Mouse (Mus musculus): Measurements from ENCODE around the gene Rbfox2. TPM values are rescaled to one million over a fixed set of nuclear protein-coding genes. Genes with fewer than 3 reads are reported as not detected.

Rbfox2 gene
- polyA plus RNA-seq, 2 experiments, result 94.7 to 189 TPM

GRCm38 (mm10) chr15:77331444-77331843 lies 24.6 kb upstream of the Rbfox2 start:
- ATAC-seq (ENCODE audit: low FRiP score, low read depth), result no peak
- WGBS, result 55% methylated on average over 4 of the region's 4 CpGs
- TF ChIP-seq POLR2A (IDR thresholded peaks at IDR 0.05; ENCODE audit: borderline replicate concordance, extremely low read depth, insufficient read depth, insufficient read length), result no peak
- H3K4me1 ChIP-seq (ENCODE audit: control insufficient read depth, insufficient read depth, low read length), result peaks cover 15% of the 10 kb centered on the region
- no peak overlapping the region for H3K27ac ChIP-seq (replicated peaks; ENCODE audit: low read depth, low read length)
- H3K4me3 ChIP-seq (replicated peaks; ENCODE audit: low read length), result no peak overlapping the region
- DNase-seq (ENCODE audit: low spot score), result no peak
- H3K9ac ChIP-seq (ENCODE audit: low read depth, low read length, severe bottlenecking), result no peak overlapping the region
- no peaks in the 10 kb centered on the region for H3K36me3 ChIP-seq (ENCODE audit: control insufficient read depth, insufficient read depth, low read length)
- H3K9me3 ChIP-seq (ENCODE audit: control insufficient read depth, low read length), result no peaks in the 10 kb centered on the region
- no peaks in the 10 kb centered on the region for H3K27me3 ChIP-seq (ENCODE audit: control insufficient read depth, insufficient read depth, low read length)
- H3K4me2 ChIP-seq (replicated peaks; ENCODE audit: low read depth, low read length, severe bottlenecking), result no peak overlapping the region

- WGBS, result 71% methylated on average over 12 of the region's 12 CpGs
- Histone ChIP-seq H3K9ac (ENCODE audit: low read depth, low read length, severe bottlenecking) (no peak overlapping the region), H3K4me1 (ENCODE audit: control insufficient read depth, insufficient read depth, low read length) (peaks cover 9% of the 10 kb centered on the region; the same call in 1 of the 2 replicates), H3K36me3 (ENCODE audit: control insufficient read depth, insufficient read depth, low read length) (no peaks in the 10 kb centered on the region), H3K4me2 (replicated peaks; ENCODE audit: low read depth, low read length, severe bottlenecking) (no peak overlapping the region), H3K27ac (replicated peaks; ENCODE audit: low read depth, low read length) (no peak overlapping the region), H3K27me3 (ENCODE audit: control insufficient read depth, insufficient read depth, low read length) (no peaks in the 10 kb centered on the region), H3K9me3 (ENCODE audit: control insufficient read depth, low read length) (no peaks in the 10 kb centered on the region), H3K4me3 (replicated peaks; ENCODE audit: low read length) (no peak overlapping the region)
- no peak for ATAC-seq (ENCODE audit: low FRiP score, low read depth)
- no peak for TF ChIP-seq POLR2A (IDR thresholded peaks at IDR 0.05; ENCODE audit: borderline replicate concordance, extremely low read depth, insufficient read depth, insufficient read length)
- DNase-seq (ENCODE audit: low spot score), result no peak
These were observed 22.9 kb upstream of the Rbfox2 start for GRCm38 (mm10) chr15:77329681-77330180.

DNA sequence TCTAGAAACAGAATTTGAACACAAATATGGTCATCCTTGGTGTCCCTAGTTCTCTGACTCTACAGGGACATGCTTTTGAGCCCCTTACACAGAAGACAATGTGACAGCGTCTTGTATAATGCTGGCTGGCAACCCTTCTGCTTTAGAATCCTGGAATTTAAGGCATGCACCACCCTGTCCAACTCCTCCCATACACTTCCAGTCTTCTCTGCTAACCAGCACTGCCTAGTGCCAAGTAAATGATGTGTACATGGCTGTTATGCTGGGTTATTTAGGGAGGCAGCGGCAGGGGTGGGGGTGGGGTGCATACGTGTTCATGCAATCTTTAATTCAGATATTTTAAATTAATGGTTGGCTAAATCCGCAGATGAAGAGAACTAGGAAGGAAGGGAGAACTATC lies 19.6 kb upstream of the Rbfox2 start:
- DNase-seq (ENCODE audit: low spot score) (no peak), ATAC-seq (ENCODE audit: low FRiP score, low read depth) (no peak)
- Histone ChIP-seq H3K27ac (replicated peaks; ENCODE audit: low read depth, low read length) (no peak overlapping the region), H3K9me3 (ENCODE audit: control insufficient read depth, low read length) (no peaks in the 10 kb centered on the region), H3K4me3 (replicated peaks; ENCODE audit: low read length) (no peak overlapping the region), H3K36me3 (ENCODE audit: control insufficient read depth, insufficient read depth, low read length) (no peaks in the 10 kb centered on the region), H3K4me1 (ENCODE audit: control insufficient read depth, insufficient read depth, low read length) (peaks cover 1% of the 10 kb centered on the region; the same call in 1 of the 2 replicates), H3K27me3 (ENCODE audit: control insufficient read depth, insufficient read depth, low read length) (no peaks in the 10 kb centered on the region), H3K4me2 (replicated peaks; ENCODE audit: low read depth, low read length, severe bottlenecking) (no peak overlapping the region), H3K9ac (ENCODE audit: low read depth, low read length, severe bottlenecking) (no peak overlapping the region)
- TF ChIP-seq POLR2A (IDR thresholded peaks at IDR 0.05; ENCODE audit: borderline replicate concordance, extremely low read depth, insufficient read depth, insufficient read length), result no peak
- 78% methylated on average over 4 of the region's 4 CpGs for WGBS

- Histone ChIP-seq H3K27me3 (ENCODE audit: control insufficient read depth, insufficient read depth, low read length) (no peaks in the 10 kb centered on the region), H3K9ac (ENCODE audit: low read depth, low read length, severe bottlenecking) (no peak overlapping the region), H3K36me3 (ENCODE audit: control insufficient read depth, insufficient read depth, low read length) (no peaks in the 10 kb centered on the region), H3K27ac (replicated peaks; ENCODE audit: low read depth, low read length) (no peak overlapping the region), H3K4me2 (replicated peaks; ENCODE audit: low read depth, low read length, severe bottlenecking) (no peak overlapping the region), H3K9me3 (ENCODE audit: control insufficient read depth, low read length) (no peaks in the 10 kb centered on the region), H3K4me1 (ENCODE audit: control insufficient read depth, insufficient read depth, low read length) (no peaks in the 10 kb centered on the region), H3K4me3 (replicated peaks; ENCODE audit: low read length) (no peak overlapping the region)
- no peak for TF ChIP-seq POLR2A (IDR thresholded peaks at IDR 0.05; ENCODE audit: borderline replicate concordance, extremely low read depth, insufficient read depth, insufficient read length)
- ATAC-seq (ENCODE audit: low FRiP score, low read depth) (no peak), DNase-seq (ENCODE audit: low spot score) (no peak)
- 88% methylated on average over 11 of the region's 11 CpGs for WGBS
These were observed 17.6 kb upstream of the Rbfox2 start for GRCm38 (mm10) chr15:77324426-77324825.

DNA sequence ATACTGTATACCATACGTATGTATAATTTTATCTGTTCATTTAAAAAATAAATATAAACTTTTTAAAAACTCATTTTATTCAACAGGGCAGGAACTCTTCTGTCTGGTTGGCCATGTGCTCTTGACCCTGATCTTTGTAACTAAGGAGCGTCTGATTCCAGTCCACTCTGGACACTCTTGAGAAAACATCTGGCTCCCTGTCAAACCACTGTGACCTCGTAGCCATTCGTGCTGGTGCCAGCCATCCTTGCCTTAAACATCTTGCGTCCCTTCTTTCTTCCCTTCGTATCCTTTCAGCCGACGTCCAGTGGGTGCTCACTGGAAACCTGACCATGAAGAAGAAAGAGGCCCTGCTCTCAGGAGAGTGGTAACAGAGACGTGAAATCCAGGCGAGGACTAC lies 16.4 kb upstream of the Rbfox2 start:
- Histone ChIP-seq H3K9me3 (ENCODE audit: control insufficient read depth, low read length) (no peaks in the 10 kb centered on the region), H3K27me3 (ENCODE audit: control insufficient read depth, insufficient read depth, low read length) (no peaks in the 10 kb centered on the region), H3K4me1 (ENCODE audit: control insufficient read depth, insufficient read depth, low read length) (no peaks in the 10 kb centered on the region), H3K9ac (ENCODE audit: low read depth, low read length, severe bottlenecking) (no peak overlapping the region), H3K27ac (replicated peaks; ENCODE audit: low read depth, low read length) (no peak overlapping the region), H3K36me3 (ENCODE audit: control insufficient read depth, insufficient read depth, low read length) (no peaks in the 10 kb centered on the region), H3K4me3 (replicated peaks; ENCODE audit: low read length) (no peak overlapping the region), H3K4me2 (replicated peaks; ENCODE audit: low read depth, low read length, severe bottlenecking) (no peak overlapping the region)
- no peak for TF ChIP-seq POLR2A (IDR thresholded peaks at IDR 0.05; ENCODE audit: borderline replicate concordance, extremely low read depth, insufficient read depth, insufficient read length)
- DNase-seq (ENCODE audit: low spot score) (no peak), ATAC-seq (ENCODE audit: low FRiP score, low read depth) (no peak)
- WGBS, result 77% methylated on average over 10 of the region's 10 CpGs

DNA sequence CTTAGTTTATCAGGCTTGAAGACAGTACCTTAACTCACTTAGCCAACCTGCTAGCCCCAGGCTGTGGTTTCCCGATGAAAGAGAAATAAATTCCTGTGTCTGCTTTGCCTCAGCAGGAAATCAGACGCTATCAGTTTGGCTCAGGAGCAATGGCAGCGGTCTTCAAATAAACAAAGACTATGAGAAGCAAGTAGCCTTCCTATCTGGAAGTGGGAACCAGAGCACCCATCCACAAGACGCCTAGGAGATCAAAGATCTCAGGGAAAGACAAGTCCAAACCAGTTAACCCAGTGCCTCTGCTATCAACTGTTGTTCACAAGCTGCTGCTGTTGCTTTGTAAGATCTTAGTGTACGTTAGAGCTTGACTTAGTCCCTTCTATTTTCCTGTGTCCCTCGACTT lies 6.9 kb upstream of the Rbfox2 start:
- WGBS, result 23% methylated on average over 6 of the region's 6 CpGs
- no peak overlapping the region for H3K9ac ChIP-seq (ENCODE audit: low read depth, low read length, severe bottlenecking)

More for the DNA sequence above, 6.9 kb upstream of the Rbfox2 start:
- Histone ChIP-seq H3K4me1 (ENCODE audit: control insufficient read depth, insufficient read depth, low read length) (peaks cover 8% of the 10 kb centered on the region), H3K4me3 (replicated peaks; ENCODE audit: low read length) (no peak overlapping the region), H3K27ac (replicated peaks; ENCODE audit: low read depth, low read length) (0 out of 2 replicates have a peak overlapping the region, but pooled peaks have one; percentile 52), H3K4me2 (replicated peaks; ENCODE audit: low read depth, low read length, severe bottlenecking) (no peak overlapping the region), H3K27me3 (ENCODE audit: control insufficient read depth, insufficient read depth, low read length) (no peaks in the 10 kb centered on the region), H3K36me3 (ENCODE audit: control insufficient read depth, insufficient read depth, low read length) (no peaks in the 10 kb centered on the region), H3K9me3 (ENCODE audit: control insufficient read depth, low read length) (no peaks in the 10 kb centered on the region)
- no peak for TF ChIP-seq POLR2A (IDR thresholded peaks at IDR 0.05; ENCODE audit: borderline replicate concordance, extremely low read depth, insufficient read depth, insufficient read length)
- ATAC-seq (ENCODE audit: low FRiP score, low read depth) (no peak), DNase-seq (ENCODE audit: low spot score) (no peak)
